Mouse (Mus musculus) frontal cortex, adult 2 months (tissue): Measurements from ENCODE around the gene Ift22. TPM values are rescaled to one million over a fixed set of nuclear protein-coding genes. Genes with fewer than 3 reads are reported as not detected.

ENCODE experiments used
- polyA plus RNA-seq: library from polyadenylated mRNA; depleted of rRNA; stranded (reverse); fragments of >200 nt; gene quantifications from 2 replicates; pipeline ENCODE4 v1.2.3, GENCODE M21; 2012; rRNA removed

Ift22 gene
- polyA plus RNA-seq, 1 experiment = 82.5 TPM

Other genes starting within 250 kb of the Ift22 start
- gene Myl10, start 215.0 kb upstream of the Ift22 start, polyA plus RNA-seq = not detected in 2 replicates
- gene Col26a1, start 24.9 kb upstream of the Ift22 start, polyA plus RNA-seq = 11.3 and 11.6 TPM in 2 replicates
- gene Fis1, start 45.1 kb downstream of the Ift22 start, polyA plus RNA-seq = 394 and 432 TPM in 2 replicates
- gene Cldn15, start 58.5 kb downstream of the Ift22 start, polyA plus RNA-seq = 0.12 and 0.21 TPM in 2 replicates
- gene Plod3, start 78.9 kb downstream of the Ift22 start, polyA plus RNA-seq = 36.3 and 39.0 TPM in 2 replicates
- 88.2 and 106 TPM in 2 replicates for gene Znhit1, start 79.9 kb downstream of the Ift22 start, polyA plus RNA-seq
- 123 and 132 TPM in 2 replicates for gene Vgf, start 118.2 kb downstream of the Ift22 start, polyA plus RNA-seq
- 263 and 311 TPM in 2 replicates for gene Ap1s1, start 138.0 kb downstream of the Ift22 start, polyA plus RNA-seq
- 1.9 and 2.5 TPM in 2 replicates for gene Serpine1, start 164.1 kb downstream of the Ift22 start, polyA plus RNA-seq
- gene Trim56, start 208.1 kb downstream of the Ift22 start, polyA plus RNA-seq = 2.0 and 2.3 TPM in 2 replicates
- 0.16 TPM in 1 of 2 replicates, not detected in the other for gene Muc3, start 241.2 kb downstream of the Ift22 start, polyA plus RNA-seq